Mouse (Mus musculus) lung, adult 2 months (tissue): ENCODE measurements around the gene Hps3.

Source experiments
- CTCF ChIP-seq: fragments of 200-500 bp; IDR thresholded peaks from 2 replicates; pipeline ENCODE4 v1.5.1; 2011; ENCODE audit warnings: mild to moderate bottlenecking, low read length, control low read depth; ENCODE audit not compliant: insufficient read depth
- POLR2A ChIP-seq: fragments of 200-500 bp; IDR thresholded peaks from 2 replicates; pipeline ENCODE4 v1.6.1; 2011; ENCODE audit warnings: low read depth, mild to moderate bottlenecking, control low read depth, low read length, borderline replicate concordance; ENCODE audit errors: extremely low read depth

GRCm38 (mm10) chr3:19964625-19965188 lies 70.4 kb downstream of the Hps3 start:
- no peak for TF ChIP-seq CTCF
- no peak for TF ChIP-seq POLR2A
